Mouse (Mus musculus) heart, adult 2 months (tissue): ENCODE data around the gene Cyp2t4. TPM values are rescaled to one million over a fixed set of nuclear protein-coding genes. Genes with fewer than 3 reads are reported as not detected.
A peak's percentile ranks its signal among the peaks of the same experiment; 100 is the strongest.

ENCODE experiments used
- DNase-seq, 2 experiments: peaks; one replicate each; pipeline ENCODE4 v3.0.0; 2021
- H3K27ac ChIP-seq: fragments of 200-600 bp; 2 replicates; pipeline ENCODE4 v1.8.1; 2022
- H3K27me3 ChIP-seq: fragments of 200-500 bp; 2 replicates; pipeline ENCODE4 v1.6.1; 2012; ENCODE audit warnings: mild to moderate bottlenecking, low read length, inconsistent platforms, mixed read lengths; ENCODE audit not compliant: control insufficient read depth, insufficient read depth
- H3K36me3 ChIP-seq: fragments of 200-500 bp; 2 replicates; pipeline ENCODE4 v1.6.1; 2012; ENCODE audit warnings: low read length, inconsistent platforms; ENCODE audit not compliant: control insufficient read depth, insufficient read depth
- H3K4me1 ChIP-seq: fragments of 200-500 bp; 2 replicates; pipeline ENCODE4 v1.6.1; 2011; ENCODE audit warnings: low read length; ENCODE audit not compliant: control insufficient read depth, insufficient read depth
- H3K4me3 ChIP-seq: fragments of 200-600 bp; 2 replicates; pipeline ENCODE4 v1.8.1; 2022
- H3K79me2 ChIP-seq: fragments of 200-500 bp; replicated peaks from 2 replicates; pipeline ENCODE4 v1.6.1; 2012; ENCODE audit warnings: mild to moderate bottlenecking, inconsistent platforms, low read length, moderate library complexity, mixed read lengths; ENCODE audit not compliant: control insufficient read depth, insufficient read depth
- H3K9ac ChIP-seq: fragments of 200-500 bp; 2 replicates; pipeline ENCODE4 v1.6.1; 2012; ENCODE audit warnings: low read depth, mild to moderate bottlenecking, control low read depth, inconsistent platforms, low read length, mixed read lengths
- CTCF ChIP-seq: fragments of 200-600 bp; IDR thresholded peaks from 2 replicates; pipeline ENCODE4 v1.8.1; 2022; ENCODE audit warnings: antibody characterized with exemption, mild to moderate bottlenecking, moderate library complexity
- EP300 ChIP-seq: fragments of 200-500 bp; IDR thresholded peaks from 2 replicates; pipeline ENCODE4 v1.6.1; 2011; ENCODE audit warnings: low read depth, low read length, control low read depth; ENCODE audit not compliant: insufficient read depth
- POLR2A ChIP-seq: fragments of 200-500 bp; IDR thresholded peaks from 2 replicates; pipeline ENCODE4 v1.6.1; 2011; ENCODE audit warnings: mild to moderate bottlenecking, low read depth, low read length, control low read depth; ENCODE audit not compliant: insufficient read depth
- WGBS: fragments of 180-500 bp; shearing (Covaris S2); methylation state at CpG from one replicate; pipeline ENCODE4 v1.1.7; 2018; 5-methylcytosine and 5-hydroxymethylcytosine counted together
- intact Hi-C: fragments of 180-260 bp; cut with DNase I; formaldehyde crosslinking; loops from one replicate; pipeline ENCODE4 v1.15.1; 2025
- polyA plus RNA-seq: library from polyadenylated mRNA; depleted of rRNA; stranded (reverse); fragments of >200 nt; gene quantifications from 2 replicates; pipeline ENCODE4 v1.2.3, GENCODE M21; 2012
- total RNA-seq, 2 experiments: library from RNA; stranded (reverse); gene quantifications; 2 replicates each; pipeline ENCODE4 v1.2.3; 2021

Gene Cyp2t4
- total and polyA plus RNA-seq, 3 experiments = not detected

- H3K4me3 ChIP-seq = no peak overlapping the region
- H3K79me2 ChIP-seq = peaks cover 3% of the 10 kb centered on the region; the same call in 1 of the 2 replicates
- WGBS = 92% methylated on average over 5 of the region's 5 CpGs
- no peak overlapping the region for H3K9ac ChIP-seq
- TF ChIP-seq EP300 = no peak
- TF ChIP-seq POLR2A = no peak
- no peak for TF ChIP-seq CTCF
- no peaks in the 10 kb centered on the region for H3K27me3 ChIP-seq
- H3K4me1 ChIP-seq = peaks cover 5% of the 10 kb centered on the region
- no peak for DNase-seq
- peaks cover 6% of the 10 kb centered on the region for H3K36me3 ChIP-seq
- intact Hi-C loops = no loop called here
- H3K27ac ChIP-seq = no peak overlapping the region
These were observed 38.9 kb downstream of the Cyp2t4 start for GRCm38 (mm10) chr7:27192434-27192833.

GRCm38 (mm10) chr7:27193731-27194130, 40.2 kb downstream of the Cyp2t4 start:
- peaks cover 3% of the 10 kb centered on the region; the same call in 1 of the 2 replicates for H3K79me2 ChIP-seq
- H3K36me3 ChIP-seq = peaks cover 6% of the 10 kb centered on the region
- no peak for DNase-seq
- intact Hi-C loops = loop anchor here (2.0 kb wide), 2 partner anchors 13 to 27 kb away; partner anchors contain the start of genes Egln2, Gm21983 and Mia
- no peak overlapping the region for H3K27ac ChIP-seq
- TF ChIP-seq EP300 (no peak), POLR2A (no peak), CTCF (no peak)
- H3K4me3 ChIP-seq = no peak overlapping the region
- H3K4me1 ChIP-seq = peaks cover 7% of the 10 kb centered on the region
- H3K27me3 ChIP-seq = no peaks in the 10 kb centered on the region
- WGBS = 63% methylated on average over 4 of the region's 4 CpGs
- no peak overlapping the region for H3K9ac ChIP-seq

- peak; percentile 79 for TF ChIP-seq EP300
- peak; percentile 3; the same call in 1 of the 2 replicates for TF ChIP-seq CTCF
- peak; percentile 79 for TF ChIP-seq POLR2A
- under 1% methylated on average over 64 of the region's 64 CpGs for WGBS
- peak; percentile 91 to 98 for DNase-seq
- H3K79me2 ChIP-seq = peaks cover 2% of the 10 kb centered on the region; the same call in 1 of the 2 replicates
- peaks cover 4% of the 10 kb centered on the region for H3K36me3 ChIP-seq
- H3K27ac ChIP-seq = peak within 1 kb of the TSS; percentile 100
- peak within 1 kb of the TSS; percentile 90 for H3K9ac ChIP-seq
- intact Hi-C loops = loop anchor here (1.0 to 2.0 kb wide), 3 partner anchors 15 to 32 kb away; partner anchors contain the start of genes Egln2, Gm21983, Itpkc and Mia
- H3K4me3 ChIP-seq = peak within 1 kb of the TSS; percentile 100
- no peaks in the 10 kb centered on the region for H3K27me3 ChIP-seq
- peaks cover 7% of the 10 kb centered on the region for H3K4me1 ChIP-seq
These were observed 42.4 kb downstream of the Cyp2t4 start, which contains the start of the genes BC024978 and Snrpa for GRCm38 (mm10) chr7:27195681-27196611. TSS of gene BC024978 (plus strand) at chr7:27195781. TSS of gene Snrpa (minus strand) at chr7:27196271.

- peak overlapping the region; percentile 65 for H3K27ac ChIP-seq
- intact Hi-C loops = no loop called here
- WGBS = 83% methylated on average over 3 of the region's 3 CpGs
These were observed 43.6 kb downstream of the Cyp2t4 start for GRCm38 (mm10) chr7:27197136-27197535.

GRCm38 (mm10) chr7:27197634-27198033, 44.1 kb downstream of the Cyp2t4 start:
- intact Hi-C loops = no loop called here
- no peak overlapping the region for H3K9ac ChIP-seq
- H3K4me3 ChIP-seq = no peak overlapping the region
- DNase-seq = no peak
- no peaks in the 10 kb centered on the region for H3K27me3 ChIP-seq
- H3K4me1 ChIP-seq = peaks cover 7% of the 10 kb centered on the region
- peaks cover 2% of the 10 kb centered on the region; the same call in 1 of the 2 replicates for H3K79me2 ChIP-seq
- peaks cover 4% of the 10 kb centered on the region; the same call in 1 of the 2 replicates for H3K36me3 ChIP-seq
- WGBS = 60% methylated on average over 8 of the region's 8 CpGs
- TF ChIP-seq POLR2A (no peak), EP300 (no peak), CTCF (no peak)
- H3K27ac ChIP-seq = peak overlapping the region; percentile 65

More at GRCm38 (mm10) chr7:27197136-27197535, 43.6 kb downstream of the Cyp2t4 start:
- Histone ChIP-seq H3K4me1 (peaks cover 7% of the 10 kb centered on the region), H3K27me3 (no peaks in the 10 kb centered on the region), H3K36me3 (peaks cover 4% of the 10 kb centered on the region; the same call in 1 of the 2 replicates), H3K9ac (no peak overlapping the region), H3K79me2 (peaks cover 2% of the 10 kb centered on the region; the same call in 1 of the 2 replicates), H3K4me3 (no peak overlapping the region)
- no peak for TF ChIP-seq EP300
- no peak for TF ChIP-seq POLR2A
- TF ChIP-seq CTCF = no peak
- no peak for DNase-seq
